Mouse (Mus musculus) heart, adult 9 months (tissue): ENCODE results near the gene Ccdc14.
"Not testable (repeated sequence)": the region's sequence is repeated elsewhere in the genome, so short reads cannot be mapped to it uniquely, and the experiment has no call there.

Experiments used
- DNase-seq, 2 experiments: peaks; one replicate each; pipeline ENCODE4 v3.0.0; 2022; ENCODE audit warnings: low spot score in 2 of 2

Gene Ccdc14

GRCm38 (mm10) chr16:34711481-34711880 lies 21.1 kb downstream of the Ccdc14 start:
- no peak for DNase-seq

- no peak for DNase-seq
These were observed 34.7 kb downstream of the Ccdc14 start for GRCm38 (mm10) chr16:34725156-34725555.

- not testable (repeated sequence) for DNase-seq
These were observed 38.2 kb downstream of the Ccdc14 start for GRCm38 (mm10) chr16:34728610-34729009.

GRCm38 (mm10) chr16:34729371-34729770 lies 39.0 kb downstream of the Ccdc14 start:
- no peak for DNase-seq

GRCm38 (mm10) chr16:34738656-34739233 lies 48.3 kb downstream of the Ccdc14 start:
- no peak for DNase-seq

- no peak for DNase-seq
These were observed 52.5 kb downstream of the Ccdc14 start for GRCm38 (mm10) chr16:34742930-34743329.

GRCm38 (mm10) chr16:34745065-34745585 lies 54.7 kb downstream of the Ccdc14 start, which contains the start of gene Mylk:
TSS of gene Mylk (plus strand) at chr16:34745210.
- peak; percentile 77 to 78 for DNase-seq

GRCm38 (mm10) chr16:34748081-34748720 lies 57.8 kb downstream of the Ccdc14 start:
- no peak for DNase-seq

- no peak for DNase-seq
These were observed 59.1 kb downstream of the Ccdc14 start for GRCm38 (mm10) chr16:34749536-34749935.

- no peak for DNase-seq
These were observed 61.6 kb downstream of the Ccdc14 start for GRCm38 (mm10) chr16:34752026-34752425.

GRCm38 (mm10) chr16:34752977-34753376 lies 62.6 kb downstream of the Ccdc14 start:
- no peak for DNase-seq

GRCm38 (mm10) chr16:34756991-34757390 lies 66.6 kb downstream of the Ccdc14 start:
- no peak for DNase-seq

- no peak for DNase-seq
These were observed 67.8 kb downstream of the Ccdc14 start for GRCm38 (mm10) chr16:34758205-34758604.

GRCm38 (mm10) chr16:34763959-34764591 lies 73.7 kb downstream of the Ccdc14 start:
- DNase-seq: no peak

GRCm38 (mm10) chr16:34765666-34766065 lies 75.2 kb downstream of the Ccdc14 start:
- no peak for DNase-seq

- no peak for DNase-seq
These were observed 75.8 kb downstream of the Ccdc14 start for GRCm38 (mm10) chr16:34766193-34766592.

GRCm38 (mm10) chr16:34767443-34767842 lies 77.0 kb downstream of the Ccdc14 start:
- no peak for DNase-seq

GRCm38 (mm10) chr16:34768436-34768835 lies 78.0 kb downstream of the Ccdc14 start:
- DNase-seq: no peak

GRCm38 (mm10) chr16:34770127-34770526 lies 79.7 kb downstream of the Ccdc14 start:
- DNase-seq: no peak

GRCm38 (mm10) chr16:34772445-34773032 lies 82.1 kb downstream of the Ccdc14 start:
- DNase-seq: no peak
